Mouse (Mus musculus): ENCODE data around the gene Prep. TPM values are rescaled to one million over a fixed set of nuclear protein-coding genes. Genes with fewer than 3 reads are reported as not detected.

Prep gene
- polyA plus RNA-seq (2012; rRNA removed), result 10.7 and 11.9 TPM in 2 replicates

DNA sequence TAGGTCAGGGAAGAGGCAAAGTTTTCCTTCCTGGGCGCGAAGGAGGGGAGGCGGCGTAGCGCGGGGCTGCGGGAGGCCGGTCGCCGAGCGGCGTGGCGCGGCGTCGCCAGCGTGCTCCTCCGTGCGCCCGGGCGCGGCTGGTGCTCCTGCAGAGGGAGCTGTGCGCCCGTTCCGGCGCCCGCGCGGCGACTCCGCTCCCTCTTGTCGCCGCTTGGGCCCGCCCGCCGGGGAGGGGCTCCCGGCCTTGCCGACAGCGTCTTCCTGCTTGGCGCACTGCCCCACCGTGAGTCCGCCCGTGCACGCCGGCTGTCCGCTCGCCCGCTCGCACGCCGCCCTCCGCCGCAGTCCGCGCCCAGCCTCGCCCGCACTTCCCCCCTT lies at the start of gene Prep:
Gene Prep (plus strand): TSS at position 273 of the 378 bp plus-strand sequence.
- DNase-seq (ENCODE audit: low spot score), result peak; percentile 93

DNA sequence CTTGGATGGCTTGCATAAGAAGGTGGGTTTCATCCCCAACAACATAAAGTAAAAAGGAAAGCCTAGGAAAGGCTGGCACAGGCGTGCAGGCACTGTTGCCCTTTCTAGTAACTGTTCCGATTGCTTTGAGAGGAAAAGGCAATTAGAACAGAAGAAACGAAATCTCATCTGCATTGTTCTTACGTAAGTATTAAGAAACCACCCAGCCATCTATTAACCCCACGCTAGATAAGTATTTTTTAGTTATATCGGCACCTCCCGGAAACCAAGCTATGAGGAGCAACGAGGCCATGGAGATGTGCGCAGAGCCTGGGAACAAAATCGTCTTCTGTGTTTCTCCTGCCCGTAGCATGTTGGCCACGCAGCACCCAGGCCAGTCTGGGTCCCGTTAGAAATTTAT lies 49.7 kb upstream of the Prep start:
- DNase-seq (ENCODE audit: low spot score), result no peak

DNA sequence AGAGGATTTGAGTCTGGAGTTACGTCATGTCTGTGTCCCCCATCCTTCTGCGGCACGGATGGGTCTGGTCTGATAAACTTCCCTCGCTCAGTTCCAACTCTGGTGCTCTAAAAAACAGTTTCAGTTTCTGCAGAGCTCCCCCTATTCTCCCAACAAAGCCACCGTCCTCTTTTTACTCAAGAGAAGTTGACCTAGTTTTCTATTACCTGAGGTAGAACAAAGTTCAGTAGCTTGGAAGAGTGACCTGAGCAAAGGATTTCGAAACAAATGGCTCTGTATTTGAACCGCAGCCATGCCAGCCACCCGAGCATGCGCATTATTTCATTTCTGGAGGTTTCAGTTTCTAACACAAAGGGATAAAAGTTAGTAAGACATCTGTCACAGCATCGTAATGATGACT lies 49.2 kb upstream of the Prep start:
- no peak for DNase-seq (ENCODE audit: low spot score)

DNA sequence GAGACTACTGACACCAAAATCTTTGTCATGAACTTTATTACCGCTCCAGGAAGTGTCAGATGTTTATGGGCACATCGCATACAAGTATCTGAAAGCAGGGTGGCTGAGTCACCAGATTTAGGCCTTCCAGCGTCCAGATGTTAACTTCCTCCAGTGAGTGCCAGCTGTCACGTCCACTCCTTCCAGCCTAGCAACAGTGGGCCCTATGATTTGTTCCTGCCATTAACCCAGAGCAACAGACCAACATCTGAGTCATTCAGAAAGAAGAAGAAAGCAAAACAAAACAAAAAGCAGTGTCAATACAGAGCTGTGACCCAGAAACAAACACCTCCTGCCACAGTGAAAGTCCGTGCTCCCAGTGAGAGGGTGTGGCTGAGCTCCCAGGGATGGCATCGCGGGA lies 47.6 kb upstream of the Prep start:
- DNase-seq (ENCODE audit: low spot score), result no peak

DNA sequence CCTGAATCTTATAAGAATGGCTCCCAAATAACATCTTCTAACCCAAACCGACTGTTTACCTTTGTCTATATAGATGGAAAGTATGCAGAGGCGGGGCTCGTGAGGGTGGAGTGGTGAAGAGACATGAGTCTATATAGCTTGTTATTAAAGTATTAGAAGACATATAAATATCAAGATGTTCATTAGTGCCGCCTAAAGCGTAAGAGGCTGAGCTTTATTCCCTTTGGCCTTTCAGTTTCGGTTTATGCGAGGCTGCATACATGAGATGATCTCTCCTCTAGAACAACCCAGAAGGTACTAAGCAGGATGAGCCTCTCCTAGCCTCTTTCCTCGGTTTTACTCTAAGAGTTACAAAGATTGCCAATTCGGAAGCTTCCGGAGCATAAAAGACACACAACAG lies 47.2 kb upstream of the Prep start:
- no peak for DNase-seq (ENCODE audit: low spot score)

DNA sequence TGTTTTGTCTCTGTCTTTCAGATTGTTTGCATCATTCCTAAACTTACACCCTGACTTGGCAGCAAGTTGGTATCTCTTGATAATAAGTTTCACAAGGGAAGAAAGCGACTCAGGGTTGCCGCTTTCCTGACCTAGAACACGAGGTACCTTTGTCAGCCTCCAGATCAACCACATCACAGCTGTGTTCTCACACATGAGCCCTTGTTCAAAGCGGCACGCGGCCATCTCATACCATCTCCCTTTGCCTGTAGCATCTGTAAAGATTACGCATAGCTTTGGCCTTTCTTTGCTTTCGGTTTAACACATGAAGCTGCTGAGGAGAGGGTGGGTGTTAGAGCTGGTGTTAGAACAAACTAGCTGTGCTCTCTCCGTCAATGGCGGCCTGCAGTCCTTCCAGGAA lies 46.7 kb upstream of the Prep start:
- DNase-seq (ENCODE audit: low spot score), result no peak

DNA sequence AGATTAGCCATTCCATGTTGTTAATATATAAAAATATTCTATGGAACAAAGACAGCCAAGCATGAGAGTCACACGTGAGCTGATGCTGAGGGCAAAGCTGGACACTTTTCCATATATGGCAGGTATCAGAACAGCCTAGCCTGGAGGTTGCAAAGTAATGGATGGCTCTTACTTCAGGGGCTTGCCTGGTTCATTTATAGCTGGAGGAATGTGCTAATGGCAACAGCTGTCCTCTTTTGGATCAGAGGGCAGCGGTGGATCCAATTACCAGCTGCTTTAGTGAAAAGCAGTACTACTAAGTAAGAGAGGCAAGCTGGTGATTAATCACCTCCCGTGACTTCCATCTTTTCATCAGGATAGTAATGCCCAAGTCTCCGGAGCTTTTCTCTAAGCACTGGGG lies 41.8 kb upstream of the Prep start:
- no peak for DNase-seq (ENCODE audit: low spot score)

DNA sequence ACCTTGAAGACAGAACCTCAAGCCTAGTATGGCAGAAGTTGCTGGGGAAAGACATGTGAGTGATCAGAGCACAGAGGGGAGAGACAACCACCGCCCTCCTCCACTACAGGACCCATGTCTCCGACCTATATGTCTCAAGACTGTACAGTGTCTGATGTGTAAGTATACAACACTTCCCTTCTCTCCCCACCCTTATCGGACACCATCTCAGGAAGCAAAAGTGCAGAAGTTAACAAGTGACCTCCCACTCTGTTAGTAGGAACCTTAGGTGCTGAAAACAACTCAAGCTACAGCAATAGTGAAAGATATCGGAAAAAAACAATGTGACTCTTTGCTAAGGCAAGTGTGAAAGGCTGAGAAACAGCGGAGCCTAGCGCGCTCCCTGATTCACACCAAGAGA lies 40.1 kb upstream of the Prep start:
- no peak for DNase-seq (ENCODE audit: low spot score)

DNA sequence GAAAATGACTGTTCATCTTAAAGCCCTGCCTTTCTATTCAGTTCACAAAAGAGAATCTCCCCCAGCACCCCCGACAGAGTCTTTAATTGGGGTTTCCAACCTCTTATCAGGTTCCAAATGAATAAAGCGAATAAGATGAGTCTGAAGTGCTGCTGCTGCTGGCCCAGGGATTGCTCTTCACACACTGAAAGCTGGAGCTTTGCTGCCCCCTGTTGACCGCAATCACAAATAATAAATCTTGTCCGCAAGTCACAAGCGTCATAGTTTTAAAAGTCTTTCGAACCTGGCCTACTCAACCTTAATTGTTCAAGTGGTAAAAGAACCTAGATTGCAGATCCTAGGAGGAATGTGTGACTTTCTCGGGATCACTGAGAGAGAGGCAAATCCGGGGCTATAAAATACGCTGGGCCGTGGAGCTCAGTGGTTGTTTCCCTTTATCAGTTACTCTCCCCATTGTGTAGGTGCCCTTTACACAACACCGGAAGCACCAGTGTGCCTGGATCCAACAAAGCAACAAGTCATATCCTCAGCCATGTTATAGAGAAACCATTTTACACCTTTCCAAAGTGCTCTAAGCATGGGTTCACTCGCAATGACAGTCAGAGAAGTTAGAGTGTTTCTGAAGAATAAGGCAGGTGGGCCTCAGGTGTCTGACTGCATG lies 21.6 kb upstream of the Prep start:
- DNase-seq (ENCODE audit: low spot score), result peak; percentile 34

DNA sequence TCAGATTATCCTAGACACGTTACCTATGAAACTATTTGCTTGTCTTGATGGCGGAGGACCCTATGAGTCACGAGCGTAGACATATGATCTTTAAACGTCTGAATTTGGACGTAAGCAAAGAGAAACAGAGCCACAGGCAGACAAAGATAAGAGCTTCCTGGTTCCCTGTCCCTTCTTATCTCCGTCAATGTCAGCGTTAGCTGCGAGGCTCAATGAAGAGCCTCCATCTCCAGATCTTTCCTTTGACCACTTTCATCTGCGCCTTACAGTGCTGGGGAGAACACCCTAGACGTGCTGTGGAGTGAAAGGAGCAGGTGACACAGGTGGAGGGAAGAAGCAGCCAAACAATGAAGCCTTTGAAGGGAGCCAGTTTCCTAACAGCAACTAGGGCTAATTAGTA lies 18.8 kb upstream of the Prep start:
- DNase-seq (ENCODE audit: low spot score), result no peak

DNA sequence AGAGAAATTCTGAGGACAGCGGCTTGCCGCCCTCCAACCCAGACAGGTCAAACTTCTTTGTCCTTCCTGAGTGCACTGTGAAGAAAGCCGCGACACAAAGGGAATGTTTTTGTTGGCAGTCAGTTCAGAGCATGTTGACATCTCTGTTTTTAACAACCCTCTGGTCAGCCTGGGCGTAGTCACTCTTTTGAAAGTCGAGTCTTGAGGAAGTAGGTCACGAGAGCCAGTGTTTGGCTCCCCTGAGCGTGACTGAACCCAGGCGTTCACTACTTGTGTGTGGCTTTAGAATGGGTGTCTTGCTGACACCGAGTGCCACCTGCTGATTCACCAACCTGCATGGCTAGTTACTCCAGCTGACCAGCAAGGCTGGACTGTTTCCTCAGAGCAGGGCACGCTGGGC lies 18.4 kb upstream of the Prep start:
- DNase-seq (ENCODE audit: low spot score), result peak; percentile 33

DNA sequence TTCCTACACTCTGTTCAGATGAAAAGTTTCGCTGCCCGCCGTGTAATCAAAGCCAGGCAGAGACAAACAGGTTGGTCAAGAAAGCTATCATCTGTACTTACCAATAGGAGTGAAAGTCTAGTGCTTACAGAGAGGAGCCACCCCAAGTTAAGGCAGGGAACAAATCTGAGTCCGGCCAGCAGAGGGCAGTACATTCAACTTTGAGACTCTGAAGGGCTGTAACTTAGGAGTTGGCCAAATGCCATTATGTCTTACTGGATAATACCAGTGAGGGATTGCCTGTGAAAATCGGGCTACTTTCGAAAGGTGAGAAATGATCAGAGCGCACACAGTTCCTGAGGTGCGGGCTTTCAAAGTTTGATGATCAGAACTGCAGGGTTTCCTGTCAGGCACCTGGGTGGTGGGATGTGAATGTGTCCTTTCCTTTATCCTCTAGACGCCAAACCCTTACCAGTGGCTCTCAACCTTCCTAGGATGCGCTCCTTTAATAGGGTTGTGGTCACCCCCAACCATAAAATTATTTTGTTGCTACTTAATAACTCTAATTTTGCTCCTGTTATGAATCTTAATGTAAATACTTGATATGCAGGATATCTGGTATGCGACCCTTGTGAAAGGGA lies 15.8 kb upstream of the Prep start:
- peak; percentile 59 for DNase-seq (ENCODE audit: low spot score)

DNA sequence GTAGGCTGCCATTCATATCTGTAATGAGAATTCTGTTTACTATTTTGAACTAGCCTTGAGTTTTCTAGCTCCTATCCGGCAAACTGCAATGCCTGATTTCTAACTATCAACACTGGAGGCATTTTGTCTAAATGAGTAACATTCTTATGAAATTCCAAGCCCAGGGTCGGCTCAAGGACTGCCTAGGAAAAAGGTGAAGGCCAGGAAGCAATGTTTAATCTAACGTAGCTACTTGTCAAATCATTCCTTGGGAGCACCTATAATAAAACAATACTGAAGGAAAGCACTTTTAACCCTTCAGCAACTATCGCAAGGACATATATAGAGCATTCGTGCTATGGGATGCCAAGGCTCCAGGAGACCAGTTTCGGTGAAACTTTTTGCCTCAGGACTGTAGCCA lies 8.6 kb upstream of the Prep start:
- DNase-seq (ENCODE audit: low spot score), result no peak

DNA sequence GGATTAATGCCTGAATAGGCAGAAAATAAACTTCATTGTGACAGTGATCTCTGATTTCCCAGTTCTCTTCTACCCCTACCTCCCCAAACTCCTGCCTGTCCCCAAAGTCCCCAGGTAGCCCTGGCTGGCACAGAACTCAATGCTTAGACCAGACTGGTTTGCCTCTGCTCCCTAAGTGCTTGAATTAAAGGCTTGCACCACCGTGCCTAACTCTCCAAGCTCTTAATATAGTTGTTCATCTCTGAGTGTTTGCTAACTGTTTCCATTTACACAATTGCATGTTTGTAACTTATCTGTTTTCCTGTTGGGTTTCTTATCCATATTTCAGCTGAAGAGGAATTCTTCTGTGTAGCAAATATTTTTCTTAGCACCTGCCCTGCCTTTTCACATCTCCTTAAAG lies 6.2 kb upstream of the Prep start:
- no peak for DNase-seq (ENCODE audit: low spot score)

DNA sequence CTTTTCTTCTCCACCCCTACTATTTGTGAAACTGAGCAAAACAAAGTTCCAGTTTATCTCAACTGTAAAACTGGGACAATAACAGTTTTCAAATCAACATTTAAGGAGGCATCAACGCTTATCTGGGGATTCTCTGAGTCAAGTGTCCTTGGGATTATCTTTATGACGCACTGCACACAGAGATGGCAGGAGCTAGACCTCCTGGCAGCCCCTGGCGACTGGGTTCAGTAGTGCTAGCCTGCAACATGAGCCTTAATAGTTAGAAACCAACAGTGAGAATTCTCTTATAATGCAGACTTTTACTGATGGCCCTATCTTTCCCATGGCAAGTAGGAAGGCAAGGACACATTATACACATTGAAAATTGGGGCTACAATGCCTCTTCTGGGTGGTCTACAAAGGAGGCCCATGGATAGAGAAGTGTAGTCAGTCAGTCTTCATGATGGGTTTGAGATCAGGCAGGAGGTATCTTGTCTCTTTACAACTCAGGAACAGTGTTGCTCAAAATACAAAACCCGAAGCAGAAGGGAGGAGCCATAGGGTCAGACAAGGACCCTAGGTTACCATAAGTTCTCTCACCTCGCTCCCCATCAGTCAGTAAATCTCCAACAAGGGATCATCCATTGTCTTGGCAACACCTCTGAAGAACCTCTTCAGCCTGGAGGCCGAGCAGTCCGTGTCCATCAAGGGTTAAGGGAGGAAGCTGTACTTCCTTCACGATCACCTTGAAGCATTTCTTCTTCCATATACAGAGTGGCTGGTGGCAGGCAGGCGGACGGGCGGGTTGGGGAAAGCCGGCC lies 672 bp upstream of the Prep start:
- DNase-seq (ENCODE audit: low spot score), result no peak

DNA sequence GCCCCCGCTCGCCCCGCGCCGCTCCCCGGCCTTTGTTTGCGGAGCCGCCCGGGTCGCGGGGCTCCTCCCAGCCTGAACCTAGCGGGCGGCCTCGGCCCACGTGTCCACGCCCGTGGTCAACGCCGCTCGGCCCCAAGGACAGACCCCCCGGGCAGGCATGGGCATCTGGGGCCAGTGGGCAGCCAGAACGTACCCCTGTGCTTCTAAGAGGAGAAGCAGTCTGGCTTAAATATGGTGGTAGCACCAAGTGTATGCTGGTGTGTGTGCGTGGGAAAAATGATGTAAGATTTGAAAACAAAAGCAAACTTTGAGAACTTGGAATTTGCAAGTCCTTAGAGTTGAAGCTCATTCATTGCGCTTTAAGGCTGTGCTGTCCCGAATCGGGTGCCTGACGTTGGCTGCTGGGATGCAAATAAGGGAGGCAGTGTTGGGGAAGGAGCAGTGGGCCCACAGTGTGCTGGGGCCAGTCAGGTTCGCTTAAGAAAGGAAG lies 478 bp downstream of the Prep start:
- no peak for DNase-seq (ENCODE audit: low spot score)

DNA sequence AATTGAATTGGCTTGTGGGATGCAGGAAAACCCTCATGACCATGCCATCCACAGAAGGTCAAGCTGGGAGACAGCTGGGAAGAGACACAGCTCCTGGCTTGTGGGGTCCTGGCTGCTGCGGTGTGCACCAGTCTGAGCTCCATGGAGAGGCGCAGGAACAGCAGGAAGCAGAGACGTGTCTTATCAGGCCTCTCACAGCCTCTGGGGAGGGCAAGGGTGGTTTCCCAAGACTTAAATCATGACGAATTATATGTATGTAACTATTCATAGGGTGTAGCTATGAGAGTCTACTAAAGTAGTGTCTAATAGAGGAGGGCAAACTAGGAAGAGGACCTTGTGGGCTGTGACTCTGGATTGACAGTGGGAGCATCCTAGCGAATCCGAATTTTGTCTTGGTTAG lies 2.6 kb downstream of the Prep start:
- no peak for DNase-seq (ENCODE audit: low spot score)

DNA sequence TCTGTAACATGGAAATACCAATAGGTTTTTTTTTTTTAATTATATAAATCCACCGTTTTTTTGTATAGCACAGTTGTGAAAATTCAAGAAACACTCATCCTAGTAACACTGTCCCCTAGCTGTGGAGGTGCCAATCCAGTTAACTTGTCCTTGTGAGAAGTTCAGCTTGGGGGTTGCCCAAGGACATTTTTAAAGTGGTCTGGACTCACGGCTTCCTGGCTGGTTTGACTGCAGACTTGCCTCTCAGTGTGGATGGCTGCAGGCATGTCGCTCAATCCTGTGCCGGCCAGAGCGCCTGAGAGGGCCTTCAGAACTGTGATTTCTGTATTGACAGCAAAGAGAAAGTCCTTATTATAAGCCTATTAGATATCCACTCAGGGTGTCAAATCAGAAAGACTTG lies 3.4 kb downstream of the Prep start:
- no peak for DNase-seq (ENCODE audit: low spot score)

DNA sequence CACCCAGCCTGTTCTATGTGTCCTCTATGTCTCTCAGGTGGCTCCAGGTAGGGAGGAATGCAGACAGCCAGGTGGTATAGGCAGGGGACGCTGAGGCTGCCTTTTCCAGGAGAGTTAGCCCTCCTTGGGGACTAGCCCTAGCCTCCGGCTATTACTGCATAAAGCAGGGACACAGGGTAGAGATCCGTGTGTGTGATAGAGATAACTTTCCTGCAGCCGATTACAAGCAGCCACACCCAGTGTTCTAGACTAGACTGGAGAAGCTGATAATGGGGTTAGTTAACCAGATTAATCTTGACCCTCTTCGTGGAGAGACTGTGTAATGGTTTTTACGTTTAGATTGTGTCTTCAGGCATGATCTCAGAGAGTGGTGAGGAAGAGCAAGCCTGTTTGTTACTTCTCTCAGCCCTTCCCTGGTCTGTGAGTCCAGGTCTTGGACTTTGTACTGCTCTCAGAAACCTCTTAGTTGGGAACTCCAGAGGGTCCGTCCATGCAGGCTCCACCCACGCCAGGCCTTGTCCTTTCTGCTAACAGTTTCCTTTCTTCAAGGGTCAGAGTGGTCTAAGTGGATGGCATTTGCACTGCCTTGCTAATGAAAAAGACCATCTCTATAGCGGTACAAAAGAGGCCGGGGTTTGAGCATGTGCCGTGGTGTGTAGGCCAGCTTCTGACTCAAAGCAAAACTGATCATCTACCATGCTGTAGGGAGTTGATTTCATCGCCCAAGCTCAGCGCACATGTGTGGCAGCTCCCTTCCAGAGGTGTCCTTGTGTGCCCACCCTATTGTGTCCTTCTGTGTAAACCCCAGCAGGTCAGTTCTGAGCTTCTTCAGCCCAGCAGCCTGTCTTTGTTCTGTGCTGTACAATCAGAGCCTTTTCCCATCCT lies 4.2 kb downstream of the Prep start:
- no peak for DNase-seq (ENCODE audit: low spot score)

DNA sequence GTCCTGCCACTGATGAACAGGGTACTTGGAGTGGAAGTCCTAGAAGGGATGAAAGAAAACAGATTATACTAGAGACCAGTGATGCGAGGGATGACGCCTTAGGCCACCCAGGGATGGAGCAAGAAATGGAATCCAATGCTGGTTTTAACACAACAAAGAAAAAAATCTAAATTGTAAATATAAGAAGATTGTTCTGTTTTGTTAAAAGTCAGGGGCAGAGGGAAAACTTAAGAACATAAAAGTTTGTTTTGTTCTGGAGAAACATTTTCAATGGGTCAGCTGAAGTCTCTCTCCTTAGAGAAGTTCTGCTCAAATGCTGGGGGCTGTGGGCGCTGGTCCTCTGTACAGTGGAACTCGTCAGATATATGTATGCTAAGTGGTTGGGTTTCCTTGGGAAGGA lies 5.3 kb downstream of the Prep start:
- DNase-seq (ENCODE audit: low spot score), result no peak

DNA sequence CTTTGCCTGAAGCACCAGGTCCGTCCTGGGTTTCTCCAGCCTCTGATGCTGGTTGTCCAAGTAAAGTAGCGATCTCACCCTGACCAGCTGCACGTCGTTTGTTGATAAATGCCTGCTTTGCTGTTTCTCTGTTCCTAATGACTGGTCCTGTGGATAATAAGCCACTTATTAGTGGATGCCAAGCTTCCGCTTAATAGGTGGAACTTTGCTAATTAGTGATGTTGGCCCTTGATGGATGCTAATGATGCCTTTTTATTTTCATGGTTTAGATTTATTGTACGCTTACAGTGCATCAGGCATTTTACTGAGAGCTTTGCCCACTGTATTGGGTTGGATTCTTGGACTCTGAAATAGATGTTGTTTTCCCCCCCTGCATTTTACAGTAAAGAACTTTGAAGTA lies 7.5 kb downstream of the Prep start:
- no peak for DNase-seq (ENCODE audit: low spot score)

DNA sequence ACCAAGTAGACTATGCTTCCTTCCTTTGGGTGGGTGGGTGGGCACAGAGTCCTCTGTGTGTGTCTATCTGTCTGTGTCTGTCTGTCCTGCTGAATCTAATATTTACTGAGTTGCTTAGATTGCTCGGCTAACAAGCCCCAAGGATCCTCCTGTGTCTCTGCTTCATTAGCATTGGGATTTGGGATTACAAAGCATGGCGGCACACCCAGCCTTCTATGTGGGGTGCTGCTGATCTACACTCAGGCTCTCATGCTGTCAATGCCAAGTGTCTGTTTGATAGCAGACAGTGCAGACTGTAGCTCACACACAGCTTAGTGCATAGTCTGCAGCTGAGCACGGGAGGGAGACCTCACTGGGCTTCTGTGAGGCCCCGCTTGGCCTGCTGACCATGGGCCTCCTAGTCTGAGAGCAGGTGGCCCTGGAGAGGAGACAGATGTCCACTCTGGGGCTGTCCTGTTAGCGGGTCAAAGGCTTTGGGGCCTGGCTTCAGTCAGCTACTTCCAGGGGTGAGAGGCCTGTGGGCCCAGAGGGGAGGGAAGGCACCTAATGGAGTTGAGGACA lies 8.6 kb downstream of the Prep start:
- DNase-seq (ENCODE audit: low spot score), result no peak

Measured in urinary bladder, adult 2 months (tissue).